Mouse (Mus musculus) liver, embryonic 12.5 days (tissue): ENCODE results near the gene 4930432K21Rik. TPM values are rescaled to one million over a fixed set of nuclear protein-coding genes. Genes with fewer than 3 reads are reported as not detected.

Source experiments
- ATAC-seq: fragments of 200-750 bp; cut with Nextera tagmentation; 2 replicates; pipeline ENCODE4 v1.8.0; 2017; ENCODE audit warnings: moderate number of reproducible peaks, mild to moderate bottlenecking, moderate library complexity
- H3K27ac ChIP-seq: fragments of 300-500 bp; sonication (generic); 2 replicates; pipeline ENCODE4 v1.5.1; 2016; ENCODE audit warnings: mild to moderate bottlenecking
- H3K27me3 ChIP-seq: fragments of 300-500 bp; sonication (generic); replicated peaks from 2 replicates; pipeline ENCODE4 v1.6.1; 2016; ENCODE audit warnings: mild to moderate bottlenecking, moderate library complexity
- H3K36me3 ChIP-seq: fragments of 300-500 bp; sonication (generic); 2 replicates; pipeline ENCODE4 v1.6.1; 2016; ENCODE audit warnings: mild to moderate bottlenecking, moderate library complexity
- H3K4me1 ChIP-seq: fragments of 300-500 bp; sonication (generic); 2 replicates; pipeline ENCODE4 v1.6.1; 2016
- H3K4me2 ChIP-seq: fragments of 300-500 bp; sonication (generic); 2 replicates; pipeline ENCODE4 v1.6.1; 2016; ENCODE audit warnings: mild to moderate bottlenecking, moderate library complexity
- H3K4me3 ChIP-seq: fragments of 300-500 bp; sonication (generic); 2 replicates; pipeline ENCODE4 v1.5.1; 2016; ENCODE audit warnings: mild to moderate bottlenecking, moderate library complexity
- H3K9ac ChIP-seq: fragments of 300-500 bp; sonication (generic); 2 replicates; pipeline ENCODE4 v1.6.1; 2016; ENCODE audit warnings: mild to moderate bottlenecking, moderate library complexity
- H3K9me3 ChIP-seq: fragments of 300-500 bp; sonication (generic); replicated peaks from 2 replicates; pipeline ENCODE4 v1.6.1; 2016; ENCODE audit warnings: mild to moderate bottlenecking, moderate library complexity
- whole genome bisulfite sequencing: fragments of 180-500 bp; shearing (Covaris S2); methylation state at CpG from one replicate; pipeline ENCODE4 v1.1.7; 2016; ENCODE audit not compliant: insufficient replicate concordance; 5-methylcytosine and 5-hydroxymethylcytosine counted together
- polyA plus RNA-seq: library from polyadenylated mRNA; unstranded; fragments of >200 nt; fragmentation: Nextera tagmentation; extraction: Ambion mirVana; gene quantifications from 2 replicates; pipeline ENCODE4 v1.2.1, GENCODE M21; 2016

4930432K21Rik gene
- polyA plus RNA-seq, 1 experiment from 2014 or later, result 0.58 TPM

GRCm38 (mm10) chr8:84125656-84126055 lies 22.2 kb upstream of the 4930432K21Rik start, which contains the start of gene Podnl1:
TSS of gene Podnl1 (plus strand) at chr8:84125989.
- H3K27me3 ChIP-seq, result peaks cover 12% of the 10 kb centered on the region; the same call in 1 of the 2 replicates
- no peaks in the 10 kb centered on the region for H3K36me3 ChIP-seq
- H3K9me3 ChIP-seq, result no peaks in the 10 kb centered on the region
- H3K4me2 ChIP-seq, result no peak within 1 kb of the TSS
- no peak within 1 kb of the TSS for H3K9ac ChIP-seq
- WGBS, result 56% methylated on average over 9 of the region's 9 CpGs
- peaks cover 12% of the 10 kb centered on the region for H3K4me1 ChIP-seq
- no peak within 1 kb of the TSS for H3K4me3 ChIP-seq
- no peak for ATAC-seq
- no peak within 1 kb of the TSS for H3K27ac ChIP-seq

GRCm38 (mm10) chr8:84126742-84127141 lies 21.1 kb upstream of the 4930432K21Rik start:
- H3K4me2 ChIP-seq, result no peak overlapping the region
- H3K4me3 ChIP-seq, result no peak overlapping the region
- 24% methylated on average over 2 of the region's 2 CpGs for WGBS
- no peaks in the 10 kb centered on the region for H3K9me3 ChIP-seq
- peaks cover 12% of the 10 kb centered on the region for H3K4me1 ChIP-seq
- no peak overlapping the region for H3K9ac ChIP-seq
- peaks cover 15% of the 10 kb centered on the region; the same call in 1 of the 2 replicates for H3K27me3 ChIP-seq
- H3K36me3 ChIP-seq, result no peaks in the 10 kb centered on the region
- H3K27ac ChIP-seq, result no peak overlapping the region
- no peak for ATAC-seq

- ATAC-seq, result no peak
- H3K27me3 ChIP-seq, result peaks cover 15% of the 10 kb centered on the region; the same call in 1 of the 2 replicates
- H3K27ac ChIP-seq, result no peak overlapping the region
- no peak overlapping the region for H3K4me2 ChIP-seq
- H3K4me1 ChIP-seq, result peaks cover 12% of the 10 kb centered on the region
- H3K36me3 ChIP-seq, result peaks cover 3% of the 10 kb centered on the region; the same call in 1 of the 2 replicates
- no peak overlapping the region for H3K4me3 ChIP-seq
- H3K9me3 ChIP-seq, result no peaks in the 10 kb centered on the region
- H3K9ac ChIP-seq, result no peak overlapping the region
- WGBS, result 32% methylated on average over 17 of the region's 17 CpGs
Measured at GRCm38 (mm10) chr8:84127202-84127901, 20.5 kb upstream of the 4930432K21Rik start.

- no peak for ATAC-seq
Measured at GRCm38 (mm10) chr8:84128277-84128676, 19.5 kb upstream of the 4930432K21Rik start.

GRCm38 (mm10) chr8:84130806-84131205 lies 17.0 kb upstream of the 4930432K21Rik start:
- H3K4me2 ChIP-seq, result no peak overlapping the region
- no peak overlapping the region for H3K9ac ChIP-seq
- no peak for ATAC-seq
- peaks cover 38% of the 10 kb centered on the region for H3K36me3 ChIP-seq
- no peaks in the 10 kb centered on the region for H3K9me3 ChIP-seq
- no peak overlapping the region for H3K27ac ChIP-seq
- H3K27me3 ChIP-seq, result peaks cover 11% of the 10 kb centered on the region; the same call in 1 of the 2 replicates
- 65% methylated on average over 30 of the region's 30 CpGs for WGBS
- no peak overlapping the region for H3K4me3 ChIP-seq
- peaks cover 12% of the 10 kb centered on the region for H3K4me1 ChIP-seq

More at GRCm38 (mm10) chr8:84128277-84128676, 19.5 kb upstream of the 4930432K21Rik start:
- no peaks in the 10 kb centered on the region for H3K9me3 ChIP-seq
- no peak overlapping the region for H3K27ac ChIP-seq
- WGBS, result 52% methylated on average over 8 of the region's 8 CpGs
- H3K4me1 ChIP-seq, result peaks cover 12% of the 10 kb centered on the region
- H3K9ac ChIP-seq, result no peak overlapping the region
- peaks cover 15% of the 10 kb centered on the region; the same call in 1 of the 2 replicates for H3K27me3 ChIP-seq
- peaks cover 12% of the 10 kb centered on the region for H3K36me3 ChIP-seq
- H3K4me3 ChIP-seq, result no peak overlapping the region
- no peak overlapping the region for H3K4me2 ChIP-seq

GRCm38 (mm10) chr8:84132225-84132624 lies 15.6 kb upstream of the 4930432K21Rik start:
- H3K4me3 ChIP-seq, result no peak overlapping the region
- H3K4me2 ChIP-seq, result no peak overlapping the region
- H3K36me3 ChIP-seq, result peaks cover 52% of the 10 kb centered on the region
- peaks cover 11% of the 10 kb centered on the region for H3K4me1 ChIP-seq
- 83% methylated on average over 8 of the region's 8 CpGs for WGBS
- ATAC-seq, result no peak
- H3K27ac ChIP-seq, result no peak overlapping the region
- peaks cover 7% of the 10 kb centered on the region; the same call in 1 of the 2 replicates for H3K27me3 ChIP-seq
- H3K9me3 ChIP-seq, result no peaks in the 10 kb centered on the region
- no peak overlapping the region for H3K9ac ChIP-seq

- no peak overlapping the region for H3K4me2 ChIP-seq
- no peaks in the 10 kb centered on the region for H3K27me3 ChIP-seq
- no peak overlapping the region for H3K27ac ChIP-seq
- WGBS, result 78% methylated on average over 3 of the region's 3 CpGs
- no peaks in the 10 kb centered on the region for H3K4me1 ChIP-seq
- H3K36me3 ChIP-seq, result peaks cover 96% of the 10 kb centered on the region
- no peak for ATAC-seq
- no peak overlapping the region for H3K9ac ChIP-seq
- no peaks in the 10 kb centered on the region for H3K9me3 ChIP-seq
- H3K4me3 ChIP-seq, result no peak overlapping the region
Measured at GRCm38 (mm10) chr8:84137848-84138247, 10.0 kb upstream of the 4930432K21Rik start.

GRCm38 (mm10) chr8:84140838-84141237 lies 7.0 kb upstream of the 4930432K21Rik start:
- H3K4me2 ChIP-seq, result no peak overlapping the region
- 76% methylated on average over 4 of the region's 4 CpGs for WGBS
- no peak overlapping the region for H3K27ac ChIP-seq
- H3K9ac ChIP-seq, result no peak overlapping the region
- peaks cover 86% of the 10 kb centered on the region for H3K36me3 ChIP-seq
- H3K4me3 ChIP-seq, result no peak overlapping the region
- no peak for ATAC-seq
- no peaks in the 10 kb centered on the region for H3K9me3 ChIP-seq
- no peaks in the 10 kb centered on the region for H3K4me1 ChIP-seq
- H3K27me3 ChIP-seq, result no peaks in the 10 kb centered on the region

GRCm38 (mm10) chr8:84144636-84145245 lies 3.1 kb upstream of the 4930432K21Rik start:
- no peaks in the 10 kb centered on the region for H3K9me3 ChIP-seq
- H3K27me3 ChIP-seq, result no peaks in the 10 kb centered on the region
- H3K27ac ChIP-seq, result no peak overlapping the region
- H3K36me3 ChIP-seq, result peaks cover 47% of the 10 kb centered on the region
- no peak overlapping the region for H3K4me2 ChIP-seq
- no peak overlapping the region for H3K9ac ChIP-seq
- H3K4me1 ChIP-seq, result peaks cover 19% of the 10 kb centered on the region
- ATAC-seq, result no peak
- 76% methylated on average over 8 of the region's 8 CpGs for WGBS
- no peak overlapping the region for H3K4me3 ChIP-seq

GRCm38 (mm10) chr8:84147324-84147766 lies 480 bp upstream of the 4930432K21Rik start:
- WGBS, result 5% methylated on average over 14 of the region's 14 CpGs
- peak; percentile 39 for ATAC-seq
- peak overlapping the region; percentile 52; the same call in 1 of the 2 replicates for H3K27ac ChIP-seq

GRCm38 (mm10) chr8:84148531-84148850 lies 666 bp downstream of the 4930432K21Rik start:
- H3K9me3 ChIP-seq, result no peaks in the 10 kb centered on the region
- no peaks in the 10 kb centered on the region for H3K27me3 ChIP-seq
- no peak for ATAC-seq
- H3K4me1 ChIP-seq, result peaks cover 19% of the 10 kb centered on the region
- WGBS, result 94% methylated on average over 5 of the region's 5 CpGs
- H3K4me3 ChIP-seq, result no peak overlapping the region
- H3K36me3 ChIP-seq, result peaks cover 13% of the 10 kb centered on the region
- no peak overlapping the region for H3K9ac ChIP-seq
- H3K27ac ChIP-seq, result no peak overlapping the region
- H3K4me2 ChIP-seq, result peak overlapping the region; percentile 88

More at GRCm38 (mm10) chr8:84147324-84147766, 480 bp upstream of the 4930432K21Rik start:
- peak overlapping the region; percentile 76 for H3K9ac ChIP-seq
- peak overlapping the region; percentile 68 for H3K4me3 ChIP-seq
- H3K4me1 ChIP-seq, result peaks cover 19% of the 10 kb centered on the region
- H3K27me3 ChIP-seq, result no peaks in the 10 kb centered on the region
- H3K9me3 ChIP-seq, result no peaks in the 10 kb centered on the region
- peaks cover 25% of the 10 kb centered on the region for H3K36me3 ChIP-seq
- peak overlapping the region; percentile 88 for H3K4me2 ChIP-seq

- no peak overlapping the region for H3K9ac ChIP-seq
- no peak overlapping the region for H3K4me3 ChIP-seq
- H3K9me3 ChIP-seq, result no peaks in the 10 kb centered on the region
- 60% methylated on average over 3 of the region's 3 CpGs for WGBS
- H3K4me1 ChIP-seq, result peaks cover 19% of the 10 kb centered on the region
- H3K27me3 ChIP-seq, result no peaks in the 10 kb centered on the region
- H3K36me3 ChIP-seq, result peaks cover 6% of the 10 kb centered on the region; the same call in 1 of the 2 replicates
- no peak overlapping the region for H3K4me2 ChIP-seq
- ATAC-seq, result no peak
- H3K27ac ChIP-seq, result no peak overlapping the region
Measured at GRCm38 (mm10) chr8:84149181-84149580, 1.4 kb downstream of the 4930432K21Rik start.
